Mouse (Mus musculus) Muller cell, postnatal 12 days (primary cell): Measurements from ENCODE around the gene Abca1.

ENCODE experiments used
- DNase-seq: peaks from one replicate; pipeline ENCODE4 v3.0.0-alpha.2; 2015; ENCODE audit errors: inconsistent ontology term

The Abca1 gene

GRCm38 (mm10) chr4:53159767-53160166, at the start of gene Abca1:
Abca1 (minus strand) TSS chr4:53159895.
- peak; percentile 99 for DNase-seq

- no peak for DNase-seq
These were observed 44.8 kb upstream of the Abca1 start for GRCm38 (mm10) chr4:53204482-53204881.

GRCm38 (mm10) chr4:53203595-53204400, 44.1 kb upstream of the Abca1 start:
- DNase-seq, result no peak

- DNase-seq, result no peak
These were observed 40.6 kb upstream of the Abca1 start for GRCm38 (mm10) chr4:53200276-53200675.

GRCm38 (mm10) chr4:53197842-53198241, 38.1 kb upstream of the Abca1 start:
- no peak for DNase-seq

- peak; percentile 89 for DNase-seq
These were observed 36.5 kb upstream of the Abca1 start for GRCm38 (mm10) chr4:53196058-53196771.

- DNase-seq, result peak; percentile 19
These were observed 27.4 kb upstream of the Abca1 start for GRCm38 (mm10) chr4:53187071-53187470.

- no peak for DNase-seq
These were observed 26.9 kb upstream of the Abca1 start for GRCm38 (mm10) chr4:53186573-53186972.

GRCm38 (mm10) chr4:53186141-53186540, 26.4 kb upstream of the Abca1 start:
- no peak for DNase-seq

GRCm38 (mm10) chr4:53181479-53181878, 21.8 kb upstream of the Abca1 start:
- DNase-seq, result peak; percentile 67

GRCm38 (mm10) chr4:53179308-53179820, 19.7 kb upstream of the Abca1 start:
- DNase-seq, result no peak

GRCm38 (mm10) chr4:53178489-53178888, 18.8 kb upstream of the Abca1 start:
- DNase-seq, result no peak

- peak; percentile 24 for DNase-seq
These were observed 18.0 kb upstream of the Abca1 start for GRCm38 (mm10) chr4:53177696-53178095.

- DNase-seq, result no peak
These were observed 15.2 kb upstream of the Abca1 start for GRCm38 (mm10) chr4:53174906-53175305.

GRCm38 (mm10) chr4:53170403-53170802, 10.7 kb upstream of the Abca1 start:
- DNase-seq, result no peak

GRCm38 (mm10) chr4:53165231-53165630, 5.5 kb upstream of the Abca1 start:
- no peak for DNase-seq

GRCm38 (mm10) chr4:53159176-53159575, 519 bp downstream of the Abca1 start:
- no peak for DNase-seq

- peak; percentile 88 for DNase-seq
These were observed 1.1 kb downstream of the Abca1 start for GRCm38 (mm10) chr4:53158634-53159033.

GRCm38 (mm10) chr4:53155471-53155870, 4.2 kb downstream of the Abca1 start:
- DNase-seq, result no peak

- no peak for DNase-seq
These were observed 6.0 kb downstream of the Abca1 start for GRCm38 (mm10) chr4:53153711-53154110.

GRCm38 (mm10) chr4:53153061-53153460, 6.6 kb downstream of the Abca1 start:
- no peak for DNase-seq

GRCm38 (mm10) chr4:53152655-53153054, 7.0 kb downstream of the Abca1 start:
- DNase-seq, result no peak

GRCm38 (mm10) chr4:53150516-53150915, 9.2 kb downstream of the Abca1 start:
- no peak for DNase-seq
